ENCODE assay signal across 26 mouse cellular contexts in the genomic region with DNA sequence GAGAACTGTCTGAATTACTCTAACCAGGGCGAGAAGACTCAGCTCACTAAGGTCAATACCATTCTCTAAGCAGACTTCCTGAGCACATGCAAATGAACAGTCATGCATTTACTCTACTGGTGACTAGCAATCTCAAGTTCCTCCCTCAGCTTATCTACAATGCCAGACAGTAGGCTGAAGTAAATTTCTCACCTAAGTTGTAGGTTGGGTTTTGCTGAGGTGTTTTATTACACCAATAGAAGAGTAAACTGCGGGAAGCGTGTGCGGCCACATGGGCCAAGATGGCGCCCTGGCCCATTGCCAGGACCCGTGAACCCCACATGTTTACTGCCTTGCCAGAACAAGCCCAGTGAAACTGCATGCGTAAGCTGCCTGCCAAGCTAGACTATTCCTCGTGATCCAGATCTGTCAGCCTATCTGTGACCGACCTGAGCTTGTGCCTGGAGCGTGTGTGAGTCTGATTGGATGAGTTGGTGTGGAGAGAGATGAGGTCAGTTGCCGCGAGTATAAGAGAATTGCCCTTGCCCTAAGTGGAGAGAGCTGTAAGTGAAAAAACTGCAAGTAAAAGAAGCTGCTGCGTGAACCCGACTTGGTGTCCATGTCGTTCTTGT. TPM values are rescaled to one million over a fixed set of nuclear protein-coding genes. Genes with fewer than 3 reads are reported as not detected.
A peak's percentile ranks its signal among the peaks of the same experiment; 100 is the strongest.
DNase-seq lines count a peak whose midpoint lies in the region; ATAC-seq and TF ChIP-seq lines count a peak whose summit lies in the region.
"Had no signal": no experiment of that assay in that cellular context is flagged by ENCODE, and none has a peak within 500 bp of the region (broad histone marks: within the 10 kb centered on the region; RNA-seq: fewer than 3 reads in every experiment).

No protein-coding gene starts in this region.

- no peak for TF ChIP-seq CTCF in liver, embryonic 14.5 days (IDR thresholded peaks at IDR 0.05; ENCODE audit: low read depth)

- no peak overlapping the region for H3K4me2 ChIP-seq in liver, embryonic 14.5 days (ENCODE audit: low read depth)
- H3K4me2 ChIP-seq in hindbrain, embryonic 12.5 days (replicated peaks), result no peak overlapping the region
- no peak overlapping the region for H3K4me2 ChIP-seq in midbrain, embryonic 11.5 days
- H3K4me2 ChIP-seq in forebrain, embryonic 15.5 days (replicated peaks), result no peak overlapping the region
- H3K4me2 ChIP-seq: midbrain, embryonic 15.5 days; stomach, embryonic 15.5 days had no signal

- TF ChIP-seq EP300 in liver, embryonic 14.5 days (IDR thresholded peaks at IDR 0.05; ENCODE audit: low read depth), result no peak

- no peaks in the 10 kb centered on the region for H3K36me3 ChIP-seq in liver, embryonic 14.5 days (replicated peaks; ENCODE audit: control insufficient read depth, insufficient read depth, low read depth)
- H3K36me3 ChIP-seq in hindbrain, embryonic 12.5 days, result peaks cover 66% of the 10 kb centered on the region
- H3K36me3 ChIP-seq in midbrain, embryonic 11.5 days (ENCODE audit: control insufficient read depth, insufficient read depth, low read length), result peaks cover 11% of the 10 kb centered on the region; the same call in 1 of the 2 replicates
- H3K36me3 ChIP-seq in forebrain, embryonic 15.5 days, result peaks cover 64% of the 10 kb centered on the region
- H3K36me3 ChIP-seq: stomach, embryonic 15.5 days had no signal

- 68% methylated on average over 15 of the region's 15 CpGs for WGBS in liver, embryonic 14.5 days (ENCODE audit: insufficient replicate concordance)
- 94% methylated on average over 15 of the region's 15 CpGs for WGBS in hindbrain, embryonic 12.5 days
- 95% methylated on average over 15 of the region's 15 CpGs for WGBS in midbrain, embryonic 11.5 days
- 91% methylated on average over 15 of the region's 15 CpGs for WGBS in forebrain, embryonic 15.5 days

- no peak overlapping the region for H3K9ac ChIP-seq in liver, embryonic 14.5 days (replicated peaks)
- no peak overlapping the region for H3K9ac ChIP-seq in hindbrain, embryonic 12.5 days
- no peak overlapping the region for H3K9ac ChIP-seq in midbrain, embryonic 11.5 days (ENCODE audit: low read length)
- no peak overlapping the region for H3K9ac ChIP-seq in forebrain, embryonic 15.5 days (replicated peaks)
- H3K9ac ChIP-seq: midbrain, embryonic 15.5 days; stomach, embryonic 15.5 days had no signal

- peak; percentile 70; the same call in 1 of the 2 replicates for ATAC-seq in liver, embryonic 14.5 days (ENCODE audit: insufficient read depth)
- no peak for ATAC-seq in hindbrain, embryonic 12.5 days (ENCODE audit: low FRiP score)
- no peak for ATAC-seq in midbrain, embryonic 11.5 days (ENCODE audit: low FRiP score)
- ATAC-seq in forebrain, embryonic 15.5 days (replicated peaks), result no peak
- ATAC-seq: forebrain, embryonic 14.5 days; hindbrain, postnatal 0 days; lung, postnatal 0 days; midbrain, embryonic 15.5 days had no signal

- peaks cover 0 to 10% of the 10 kb centered on the region in 2 experiments; a peak in 2 of 4 replicates for H3K4me1 ChIP-seq in liver, embryonic 14.5 days (replicated peaks; ENCODE audit: control insufficient read depth in 2 of 2, insufficient read depth in 2 of 2, low read length in 1 of 2)
- no peaks in the 10 kb centered on the region for H3K4me1 ChIP-seq in hindbrain, embryonic 12.5 days
- no peaks in the 10 kb centered on the region for H3K4me1 ChIP-seq in midbrain, embryonic 11.5 days (ENCODE audit: control insufficient read depth, insufficient read depth, low read length)
- no peaks in the 10 kb centered on the region for H3K4me1 ChIP-seq in forebrain, embryonic 15.5 days
- H3K4me1 ChIP-seq: stomach, embryonic 15.5 days had no signal

- no peak overlapping the region for H3K27ac ChIP-seq in liver, embryonic 14.5 days
- no peak overlapping the region for H3K27ac ChIP-seq in hindbrain, embryonic 12.5 days
- H3K27ac ChIP-seq in midbrain, embryonic 11.5 days (ENCODE audit: low read depth, low read length), result no peak overlapping the region
- H3K27ac ChIP-seq in forebrain, embryonic 15.5 days (replicated peaks), result no peak overlapping the region
- H3K27ac ChIP-seq: heart, adult 2 months; hindbrain, postnatal 0 days; left cerebral cortex, adult 2 months; midbrain, embryonic 15.5 days; stomach, embryonic 15.5 days had no signal

- no peaks in the 10 kb centered on the region for H3K9me3 ChIP-seq in liver, embryonic 14.5 days (ENCODE audit: control insufficient read depth, low read length)
- H3K9me3 ChIP-seq in hindbrain, embryonic 12.5 days (replicated peaks), result no peaks in the 10 kb centered on the region
- H3K9me3 ChIP-seq in midbrain, embryonic 11.5 days (ENCODE audit: control insufficient read depth, low read length), result no peaks in the 10 kb centered on the region
- H3K9me3 ChIP-seq in forebrain, embryonic 15.5 days, result no peaks in the 10 kb centered on the region
- H3K9me3 ChIP-seq: midbrain, embryonic 15.5 days; stomach, embryonic 15.5 days had no signal

- H3K4me3 ChIP-seq in liver, embryonic 14.5 days (ENCODE audit: insufficient read depth in 1 of 2, low read depth in 2 of 2, low read length in 2 of 2), result no peak overlapping the region
- H3K4me3 ChIP-seq in hindbrain, embryonic 12.5 days, result no peak overlapping the region
- no peak overlapping the region for H3K4me3 ChIP-seq in midbrain, embryonic 11.5 days (ENCODE audit: low read depth, low read length)
- H3K4me3 ChIP-seq in forebrain, embryonic 15.5 days, result no peak overlapping the region
- H3K4me3 ChIP-seq: heart, adult 2 months; left cerebral cortex, adult 2 months; midbrain, embryonic 15.5 days; stomach, embryonic 15.5 days had no signal

- no peaks in the 10 kb centered on the region for H3K27me3 ChIP-seq in liver, embryonic 14.5 days (ENCODE audit: control insufficient read depth, insufficient read depth, low read length)
- H3K27me3 ChIP-seq in hindbrain, embryonic 12.5 days, result no peaks in the 10 kb centered on the region
- no peaks in the 10 kb centered on the region for H3K27me3 ChIP-seq in midbrain, embryonic 11.5 days (ENCODE audit: control insufficient read depth, insufficient read depth, low read length)
- no peaks in the 10 kb centered on the region for H3K27me3 ChIP-seq in forebrain, embryonic 15.5 days
- H3K27me3 ChIP-seq: midbrain, embryonic 15.5 days; stomach, embryonic 15.5 days had no signal

- DNase-seq in 416B (ENCODE audit: low read depth) (peak; percentile 11), ES-CJ7 (ENCODE audit: low read depth, low spot score) (peak; percentile 91), WW6 (ENCODE audit: low read depth, low spot score) (peak; percentile 68)
- no peak for DNase-seq in liver, embryonic 14.5 days (ENCODE audit: low read depth in 3 of 3, low spot score in 3 of 3)
- no peak for DNase-seq in midbrain, embryonic 11.5 days (ENCODE audit: low spot score, missing footprints)
- DNase-seq: adrenal gland, postnatal 14 days; cerebellum, adult 11 months; cerebellum, postnatal 36 days; gastrocnemius, postnatal 25 days; heart, adult 2 months; kidney, adult 8-10 months; kidney, postnatal 36 days; layer of hippocampus, adult 9-11 months; left cerebral cortex, postnatal 4 days; right cerebral cortex, postnatal 25 days; thymus, adult 2 months had no signal

RNA-seq across cellular contexts. Expression of gene Rimklb, which starts 29.4 kb away (rescaled TPM):
- 0.74 and 0.78 TPM in 2 replicates for polyA plus RNA-seq in liver, embryonic 14.5 days (2012; rRNA removed)
- polyA plus RNA-seq in liver, embryonic 14.5 days (2014; fragmentation: Nextera tagmentation; extraction: Ambion mirVana), result 0.53 and 1.1 TPM in 2 replicates
- 78.4 and 90.9 TPM in 2 replicates for polyA plus RNA-seq in hindbrain, embryonic 12.5 days (2016; fragmentation: Nextera tagmentation; extraction: Ambion mirVana)
- polyA plus RNA-seq in midbrain, embryonic 11.5 days (2014; fragmentation: Nextera tagmentation; extraction: Ambion mirVana), result 67.4 and 70.1 TPM in 2 replicates
- polyA plus RNA-seq in forebrain, embryonic 15.5 days (2015; fragmentation: Nextera tagmentation; extraction: Ambion mirVana), result 98.3 and 106 TPM in 2 replicates
- polyA plus RNA-seq: liver, adult 2 months; spleen, adult 2 months had no signal

RNA-seq across cellular contexts. Expression of gene Mfap5, which starts 36.5 kb away (rescaled TPM):
- 0.11 TPM in 2 replicates for polyA plus RNA-seq in liver, embryonic 14.5 days (2012; rRNA removed)
- polyA plus RNA-seq in liver, embryonic 14.5 days (2014; fragmentation: Nextera tagmentation; extraction: Ambion mirVana), result not detected in 2 replicates
- polyA plus RNA-seq in hindbrain, embryonic 12.5 days (2016; fragmentation: Nextera tagmentation; extraction: Ambion mirVana), result 1.6 and 2.6 TPM in 2 replicates
- 0.75 and 0.77 TPM in 2 replicates for polyA plus RNA-seq in midbrain, embryonic 11.5 days (2014; fragmentation: Nextera tagmentation; extraction: Ambion mirVana)
- 0.72 and 1.8 TPM in 2 replicates for polyA plus RNA-seq in forebrain, embryonic 15.5 days (2015; fragmentation: Nextera tagmentation; extraction: Ambion mirVana)
- polyA plus RNA-seq: liver, adult 2 months had no signal

Comparison
In these comparisons a context has a peak if more than half of its experiments do, and no peak if none do; other contexts are left out.
1. DNase-seq: peak in 416B (single experiment), ES-CJ7 (single experiment) and WW6 (single experiment); none in liver, embryonic 14.5 days (0 of 3) and midbrain, embryonic 11.5 days (single experiment).
2. RNA of gene Rimklb, which starts 29.4 kb away (polyA plus RNA-seq): 98.3 to 106 TPM in forebrain, embryonic 15.5 days, 78.4 to 90.9 TPM in hindbrain, embryonic 12.5 days and 67.4 to 70.1 TPM in midbrain, embryonic 11.5 days; 0.53 to 1.1 TPM in liver, embryonic 14.5 days; every median in the first group is over 10 times any median in the second.